Mouse (Mus musculus): ENCODE results near the gene Rab10.

- TF ChIP-seq CTCF (IDR thresholded peaks at IDR 0.05; ENCODE audit: borderline replicate concordance, insufficient read depth, low read length) (no peak), POLR2A (IDR thresholded peaks at IDR 0.05; ENCODE audit: low read depth, low read length) (no peak)
Measured at GRCm38 (mm10) chr12:3347682-3348081, 37.9 kb upstream of the Rab10 start.
